Mouse (Mus musculus) heart, postnatal 0 days (tissue): ENCODE measurements around the gene Fam117a.

Source experiments
- CTCF ChIP-seq: IDR thresholded peaks from 2 replicates; pipeline ENCODE4 v1.5.1; 2016; ENCODE audit warnings: antibody characterized with exemption, control low read depth, low read depth
- EP300 ChIP-seq: IDR thresholded peaks from 2 replicates; pipeline ENCODE4 v1.6.1; 2016; ENCODE audit warnings: antibody characterized with exemption, low read depth

- no peak for TF ChIP-seq CTCF
- TF ChIP-seq EP300, result no peak
These were observed 33.4 kb downstream of the Fam117a start for GRCm38 (mm10) chr11:95369964-95370890.
